Mouse (Mus musculus) intestine, postnatal 0 days (tissue): ENCODE results near the gene Myo18b. TPM values are rescaled to one million over a fixed set of nuclear protein-coding genes. Genes with fewer than 3 reads are reported as not detected.

ENCODE experiments used
- ATAC-seq: fragments of 200-750 bp; cut with Nextera tagmentation; 2 replicates; pipeline ENCODE4 v1.8.0; 2017; ENCODE audit warnings: mild to moderate bottlenecking, moderate TSS enrichment, moderate library complexity
- H3K27ac ChIP-seq: fragments of 300-500 bp; sonication (generic); 2 replicates; pipeline ENCODE4 v1.5.1; 2014; ENCODE audit warnings: mild to moderate bottlenecking, low read depth, low read length, moderate library complexity
- H3K27me3 ChIP-seq: fragments of 300-500 bp; sonication (generic); replicated peaks from 2 replicates; pipeline ENCODE4 v1.6.1; 2014; ENCODE audit warnings: low read length, mixed read lengths; ENCODE audit not compliant: control insufficient read depth, insufficient read depth
- H3K36me3 ChIP-seq: fragments of 300-500 bp; sonication (generic); 2 replicates; pipeline ENCODE4 v1.6.1; 2014; ENCODE audit warnings: mild to moderate bottlenecking, moderate library complexity; ENCODE audit not compliant: control insufficient read depth, insufficient read depth
- H3K4me1 ChIP-seq: fragments of 300-500 bp; sonication (generic); replicated peaks from 2 replicates; pipeline ENCODE4 v1.6.1; 2014; ENCODE audit warnings: antibody characterized with exemption, low read length, mixed read lengths; ENCODE audit not compliant: control insufficient read depth, insufficient read depth
- H3K4me2 ChIP-seq: fragments of 300-500 bp; sonication (generic); replicated peaks from 2 replicates; pipeline ENCODE4 v1.6.1; 2014; ENCODE audit warnings: low read depth, mild to moderate bottlenecking, moderate library complexity
- H3K4me3 ChIP-seq: fragments of 300-500 bp; sonication (generic); 2 replicates; pipeline ENCODE4 v1.5.1; 2014; ENCODE audit warnings: low read depth, low read length
- H3K9ac ChIP-seq: fragments of 300-500 bp; sonication (generic); 2 replicates; pipeline ENCODE4 v1.6.1; 2014; ENCODE audit warnings: mild to moderate bottlenecking, low read depth, low read length
- H3K9me3 ChIP-seq: fragments of 300-500 bp; sonication (generic); 2 replicates; pipeline ENCODE4 v1.6.1; 2016; ENCODE audit warnings: mixed run types; ENCODE audit not compliant: control insufficient read depth
- CTCF ChIP-seq: sonication (generic); IDR thresholded peaks from 2 replicates; pipeline ENCODE4 v1.5.1; 2016; ENCODE audit warnings: low read depth, mild to moderate bottlenecking, control low read depth, antibody characterized with exemption, moderate library complexity
- WGBS: fragments of 180-500 bp; shearing (Covaris S2); extraction: QIAGEN DNeasy Blood & Tissue Kit; methylation state at CpG from one replicate; pipeline ENCODE4 v1.1.7; 2014; 5-methylcytosine and 5-hydroxymethylcytosine counted together
- polyA plus RNA-seq: library from polyadenylated mRNA; unstranded; fragments of >200 nt; fragmentation: Nextera tagmentation; extraction: Ambion mirVana; gene quantifications from 2 replicates; pipeline ENCODE4 v1.2.1, GENCODE M21; 2015

Myo18b gene
- polyA plus RNA-seq, 1 experiment from 2014 or later: 0.09 TPM

GRCm38 (mm10) chr5:112846146-112846545 is 50.0 kb downstream of the Myo18b start:
- no peaks in the 10 kb centered on the region for H3K4me1 ChIP-seq
- H3K9ac ChIP-seq: no peak overlapping the region
- ATAC-seq: no peak
- no peak for TF ChIP-seq CTCF
- no peak overlapping the region for H3K4me2 ChIP-seq
- H3K27me3 ChIP-seq: no peaks in the 10 kb centered on the region
- no peak overlapping the region for H3K4me3 ChIP-seq
- no peaks in the 10 kb centered on the region for H3K36me3 ChIP-seq
- no peaks in the 10 kb centered on the region for H3K9me3 ChIP-seq
- 82% methylated on average over 11 of the region's 11 CpGs for WGBS
- H3K27ac ChIP-seq: no peak overlapping the region

- Histone ChIP-seq H3K9me3 (no peaks in the 10 kb centered on the region), H3K27ac (no peak overlapping the region)
Observed at GRCm38 (mm10) chr5:112844460-112844859, 51.7 kb downstream of the Myo18b start.

GRCm38 (mm10) chr5:112843676-112844257 is 52.4 kb downstream of the Myo18b start:
- Histone ChIP-seq H3K9ac (no peak overlapping the region), H3K9me3 (no peaks in the 10 kb centered on the region), H3K4me3 (no peak overlapping the region), H3K27ac (no peak overlapping the region), H3K27me3 (no peaks in the 10 kb centered on the region), H3K4me1 (no peaks in the 10 kb centered on the region), H3K36me3 (no peaks in the 10 kb centered on the region), H3K4me2 (no peak overlapping the region)
- no peak for ATAC-seq
- 35% methylated on average over 6 of the region's 6 CpGs for WGBS
- TF ChIP-seq CTCF: no peak

More at GRCm38 (mm10) chr5:112844460-112844859, 51.7 kb downstream of the Myo18b start:
- H3K4me1 ChIP-seq: no peaks in the 10 kb centered on the region
- no peak for TF ChIP-seq CTCF
- no peak overlapping the region for H3K4me3 ChIP-seq
- no peak overlapping the region for H3K4me2 ChIP-seq
- no peaks in the 10 kb centered on the region for H3K27me3 ChIP-seq
- 77% methylated on average over 3 of the region's 3 CpGs for WGBS
- ATAC-seq: no peak
- no peak overlapping the region for H3K9ac ChIP-seq
- H3K36me3 ChIP-seq: no peaks in the 10 kb centered on the region

GRCm38 (mm10) chr5:112842696-112843095 is 53.5 kb downstream of the Myo18b start:
- no peaks in the 10 kb centered on the region for H3K4me1 ChIP-seq
- 56% methylated on average over 5 of the region's 5 CpGs for WGBS
- H3K9ac ChIP-seq: no peak overlapping the region
- H3K36me3 ChIP-seq: no peaks in the 10 kb centered on the region
- no peak overlapping the region for H3K4me3 ChIP-seq
- no peak overlapping the region for H3K4me2 ChIP-seq
- TF ChIP-seq CTCF: no peak
- H3K9me3 ChIP-seq: no peaks in the 10 kb centered on the region
- no peaks in the 10 kb centered on the region for H3K27me3 ChIP-seq
- ATAC-seq: no peak
- H3K27ac ChIP-seq: no peak overlapping the region

GRCm38 (mm10) chr5:112841850-112842249 is 54.3 kb downstream of the Myo18b start:
- H3K27ac ChIP-seq: no peak overlapping the region
- no peak for TF ChIP-seq CTCF
- no peak overlapping the region for H3K4me3 ChIP-seq
- H3K36me3 ChIP-seq: no peaks in the 10 kb centered on the region
- no peak for ATAC-seq
- no peaks in the 10 kb centered on the region for H3K27me3 ChIP-seq
- WGBS: 46% methylated on average over 6 of the region's 6 CpGs
- no peaks in the 10 kb centered on the region for H3K4me1 ChIP-seq
- H3K4me2 ChIP-seq: no peak overlapping the region
- H3K9me3 ChIP-seq: no peaks in the 10 kb centered on the region
- H3K9ac ChIP-seq: no peak overlapping the region

GRCm38 (mm10) chr5:112834896-112835295 is 61.3 kb downstream of the Myo18b start:
- no peak for TF ChIP-seq CTCF
- ATAC-seq: no peak
- no peak overlapping the region for H3K9ac ChIP-seq
- H3K9me3 ChIP-seq: no peaks in the 10 kb centered on the region
- no peak overlapping the region for H3K4me3 ChIP-seq
- no peak overlapping the region for H3K4me2 ChIP-seq
- no peaks in the 10 kb centered on the region for H3K36me3 ChIP-seq
- no peaks in the 10 kb centered on the region for H3K27me3 ChIP-seq
- no peak overlapping the region for H3K27ac ChIP-seq
- H3K4me1 ChIP-seq: no peaks in the 10 kb centered on the region

- Histone ChIP-seq H3K4me3 (no peak overlapping the region), H3K4me2 (no peak overlapping the region), H3K36me3 (no peaks in the 10 kb centered on the region), H3K27me3 (no peaks in the 10 kb centered on the region), H3K27ac (no peak overlapping the region), H3K9me3 (no peaks in the 10 kb centered on the region), H3K9ac (no peak overlapping the region), H3K4me1 (no peaks in the 10 kb centered on the region)
- 74% methylated on average over 11 of the region's 11 CpGs for WGBS
- TF ChIP-seq CTCF: no peak
- ATAC-seq: no peak
Observed at GRCm38 (mm10) chr5:112833866-112834265, 62.3 kb downstream of the Myo18b start.
